Mouse (Mus musculus) embryonic fibroblast, embryonic 13.5 days (primary cell): ENCODE measurements at regions not wholly inside any gene's neighbourhood (a gene's known extent, or its start where the extent isn't known, plus 50 kb on each side); places are given as distances from the start of the nearest gene placed in this dataset.

Experiments
- CTCF ChIP-seq: IDR thresholded peaks from 2 replicates; pipeline ENCODE4 v1.5.1; 2011; ENCODE audit warnings: mild to moderate bottlenecking, control low read depth, low read length, moderate library complexity, borderline replicate concordance; ENCODE audit not compliant: insufficient read depth
- POLR2A ChIP-seq: IDR thresholded peaks from 2 replicates; pipeline ENCODE4 v1.6.1; 2011; ENCODE audit warnings: low read depth, mild to moderate bottlenecking, control low read depth, low read length, moderate library complexity

- TF ChIP-seq CTCF (no peak), POLR2A (no peak)
Measured at GRCm38 (mm10) chr5:47479908-47480307, 503.0 kb upstream of the Slit2 start.
